Mouse (Mus musculus) Muller cell, postnatal 12 days (primary cell): Measurements from ENCODE around the gene 9130409I23Rik.

Experiments used
- DNase-seq: peaks from one replicate; pipeline ENCODE4 v3.0.0-alpha.2; 2015; ENCODE audit errors: inconsistent ontology term

9130409I23Rik gene

DNA sequence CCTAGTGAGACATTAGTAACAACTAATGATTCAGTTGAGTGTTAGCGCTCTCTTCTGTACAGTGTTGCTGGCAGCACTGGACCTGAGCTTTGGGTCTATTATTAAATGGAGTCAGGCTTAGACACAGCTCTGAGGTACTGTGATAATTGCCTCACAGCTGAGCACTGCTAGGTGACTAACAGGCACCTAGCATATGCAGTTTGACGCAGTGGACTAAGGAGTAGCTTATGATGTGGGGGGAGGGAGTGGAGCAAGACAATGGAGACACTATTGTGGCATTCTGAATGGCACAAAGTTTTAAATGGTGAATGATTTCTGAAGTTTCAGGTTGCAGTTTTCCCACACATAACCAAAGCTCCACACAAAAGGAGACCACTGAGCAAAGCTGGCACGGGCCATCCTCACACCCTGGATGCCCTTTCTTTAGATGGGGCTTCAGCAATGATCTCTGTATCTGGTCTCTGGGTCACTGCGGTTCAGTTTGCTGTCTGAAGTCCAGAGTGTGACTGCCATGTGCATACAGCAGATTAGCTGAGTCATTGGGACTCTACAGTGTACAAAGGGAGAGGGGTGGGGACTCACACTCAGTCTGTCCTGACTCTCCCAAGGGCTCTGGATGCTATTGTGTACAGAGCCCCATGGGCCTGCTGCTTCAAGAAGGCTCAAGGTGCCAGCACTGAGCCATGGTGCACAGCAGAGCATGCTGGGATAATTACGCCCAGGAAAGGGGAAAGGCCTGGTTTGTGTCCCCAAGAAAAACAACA lies 15.8 kb upstream of the 9130409I23Rik start:
- DNase-seq: peak; percentile 57

DNA sequence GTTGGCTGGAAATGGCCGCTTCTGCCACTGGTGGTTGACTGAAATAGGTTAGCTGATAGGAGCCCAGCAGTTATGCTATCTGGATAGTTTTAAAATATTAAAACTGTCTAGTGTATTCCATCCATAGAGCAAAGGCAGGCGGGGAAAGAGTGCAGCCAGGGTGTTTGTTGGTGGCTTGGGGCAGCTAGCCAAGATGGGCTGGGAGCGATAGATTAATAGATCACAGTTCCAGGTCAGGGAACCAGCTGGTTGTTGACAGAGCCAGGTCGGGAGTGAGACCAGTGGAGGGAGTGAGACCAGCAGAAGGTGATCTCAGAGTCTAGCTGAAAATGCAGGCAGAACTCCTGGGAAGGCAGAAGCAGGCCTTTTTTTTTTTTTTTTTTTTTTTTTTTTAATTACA lies 13.4 kb upstream of the 9130409I23Rik start:
- no peak for DNase-seq

DNA sequence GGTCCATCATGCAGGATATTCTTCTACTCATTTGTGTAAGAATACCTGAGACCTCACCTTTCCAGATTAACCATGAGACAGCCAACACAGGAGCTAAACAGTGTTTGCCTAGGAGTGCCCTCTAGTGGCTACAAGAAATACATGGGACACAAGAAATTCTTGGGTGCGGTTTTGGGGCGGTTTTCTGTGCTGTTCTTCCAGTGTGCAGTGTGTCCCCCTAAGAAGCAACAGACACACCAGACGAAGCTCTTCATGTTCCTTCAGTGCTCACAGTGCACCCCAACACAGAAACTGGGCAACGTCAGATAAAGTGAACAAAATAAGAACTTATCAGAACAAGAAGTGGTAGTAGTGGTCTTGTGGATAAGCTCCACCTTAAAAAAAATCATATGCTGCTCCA lies 11.4 kb upstream of the 9130409I23Rik start:
- DNase-seq: peak; percentile 47

DNA sequence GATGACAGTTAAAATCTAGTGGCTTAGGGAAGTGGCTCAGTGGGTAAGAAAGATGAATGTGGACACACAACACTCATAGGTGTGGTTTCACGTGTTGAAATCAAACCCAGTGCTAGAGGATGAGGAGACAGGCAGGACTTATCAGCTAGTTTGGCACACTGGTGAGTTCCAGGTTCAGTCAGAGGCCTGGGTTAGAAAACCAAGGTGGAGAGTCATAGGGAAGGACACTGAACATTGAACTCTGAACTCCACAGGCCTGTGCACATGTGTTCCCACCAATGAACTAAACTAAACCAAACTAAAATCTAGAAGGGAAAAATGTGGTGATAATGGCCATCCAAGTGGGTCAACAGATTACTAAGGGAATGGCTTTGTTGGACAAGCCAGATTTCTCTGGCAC lies 3.5 kb upstream of the 9130409I23Rik start:
- DNase-seq: no peak

DNA sequence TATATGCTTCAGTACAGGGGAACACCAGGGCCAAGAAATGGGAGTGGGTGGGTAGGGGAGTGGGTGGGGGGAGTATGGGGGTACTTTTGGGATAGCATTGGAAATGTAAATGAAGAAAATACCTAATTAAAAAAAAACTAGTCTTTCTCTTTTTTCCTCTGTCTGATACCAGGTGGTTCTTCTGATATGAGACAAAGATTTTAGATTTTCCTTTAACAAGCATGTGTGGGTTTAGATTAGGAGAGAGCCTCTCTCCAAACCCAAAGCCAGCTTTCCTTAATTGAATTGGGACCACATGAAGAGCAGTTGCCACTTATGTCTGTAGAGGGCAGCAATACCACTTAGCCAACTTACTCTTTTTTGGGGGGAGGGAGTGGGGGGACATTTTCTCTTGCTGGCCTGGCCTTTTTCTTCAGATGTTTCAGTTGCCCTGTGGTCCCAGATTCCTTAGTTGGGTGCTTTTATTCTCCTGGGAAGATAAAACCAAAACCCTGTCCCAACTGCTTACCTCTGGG lies 1.7 kb upstream of the 9130409I23Rik start:
- DNase-seq: no peak

DNA sequence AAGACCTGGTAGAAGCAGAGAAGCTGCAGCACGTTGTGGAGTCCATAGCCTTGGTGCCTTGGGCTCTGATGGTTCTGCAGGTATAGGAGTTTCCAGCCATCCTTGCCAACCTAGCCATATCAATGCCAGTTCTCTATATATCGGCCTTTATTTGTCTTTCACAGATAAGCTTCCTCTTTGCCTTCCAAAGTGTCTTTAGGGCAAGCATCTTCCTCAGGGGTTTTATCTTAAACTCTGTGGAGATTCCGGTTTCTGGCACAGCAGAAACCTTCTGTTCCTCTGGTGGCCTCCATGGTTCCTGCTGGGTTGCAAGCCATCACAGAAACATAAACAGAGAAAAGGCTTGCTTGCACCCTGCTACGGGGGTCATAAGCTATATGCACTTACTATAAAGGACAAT lies 1.9 kb downstream of the 9130409I23Rik start:
- no peak for DNase-seq

DNA sequence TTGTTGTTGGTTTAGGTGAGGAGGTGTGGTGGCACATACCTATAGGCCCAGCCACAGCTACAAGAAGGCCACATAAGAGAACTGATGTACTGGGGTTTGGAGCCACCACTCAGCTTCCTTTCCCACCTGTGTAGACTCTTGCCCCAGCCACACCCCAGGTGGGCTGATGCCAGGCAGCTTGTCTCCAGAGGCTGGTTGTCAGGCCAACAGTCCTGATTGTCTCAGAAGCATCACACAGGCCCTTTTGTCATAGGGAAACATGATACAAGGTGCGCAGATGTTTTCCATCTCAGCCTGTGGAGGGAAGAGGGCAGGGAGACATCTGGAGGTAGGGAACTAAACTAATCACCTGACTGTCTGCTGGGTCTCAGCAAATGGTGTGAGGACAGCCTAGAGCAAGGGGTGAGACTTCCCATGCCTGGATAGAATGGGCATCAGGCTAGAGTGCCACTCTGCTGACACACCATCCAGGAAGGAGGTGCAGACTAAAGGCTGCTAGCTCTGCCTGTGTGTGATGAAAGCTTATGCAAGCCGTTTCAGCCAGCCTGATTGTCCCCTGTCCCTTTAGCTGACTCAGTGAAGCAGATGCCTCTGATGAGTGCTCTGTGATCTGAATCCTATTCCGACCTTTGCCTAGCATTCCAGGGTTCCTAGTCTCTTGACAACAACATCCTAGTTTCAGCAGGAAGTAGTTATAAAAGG lies 10.9 kb downstream of the 9130409I23Rik start:
- peak; percentile 15 for DNase-seq

DNA sequence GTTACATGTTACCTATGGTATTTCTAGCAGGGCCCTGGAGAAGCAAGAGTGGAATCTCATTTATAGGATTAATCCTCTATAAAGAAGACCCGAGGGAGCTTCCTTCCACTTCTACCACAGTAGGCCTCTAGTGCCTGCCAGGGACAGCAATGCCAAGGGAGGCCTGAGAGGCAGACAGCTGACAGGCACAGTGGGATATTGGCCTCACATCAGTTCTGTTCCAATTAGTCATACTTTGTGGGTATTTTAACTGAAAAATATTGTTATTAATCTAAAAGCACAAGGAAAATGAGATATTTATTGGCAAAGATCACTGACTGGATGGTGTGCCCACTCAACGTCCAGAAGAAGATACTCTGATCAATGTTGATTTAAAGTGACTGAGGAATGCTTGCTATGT lies 13.0 kb downstream of the 9130409I23Rik start:
- DNase-seq: peak; percentile 85

DNA sequence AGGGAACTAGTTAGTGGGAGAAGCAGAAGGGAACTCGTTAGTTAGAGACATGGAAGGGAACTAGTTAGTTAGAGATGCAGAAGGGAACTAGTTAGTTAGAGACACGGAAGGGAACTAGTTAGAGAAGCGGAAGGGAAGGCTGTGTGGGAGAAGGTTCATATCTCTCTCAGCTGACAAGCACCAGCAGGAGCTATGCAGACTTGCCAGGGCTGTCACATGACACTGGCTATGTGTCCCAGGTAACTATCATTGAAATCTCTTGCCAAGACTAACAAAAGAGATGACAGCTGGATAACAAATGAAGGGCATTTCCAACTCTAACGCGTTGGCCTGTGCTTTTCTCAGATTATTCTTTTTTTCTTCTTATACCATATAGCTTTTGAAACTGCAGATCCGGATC lies 13.6 kb downstream of the 9130409I23Rik start:
- DNase-seq: no peak

DNA sequence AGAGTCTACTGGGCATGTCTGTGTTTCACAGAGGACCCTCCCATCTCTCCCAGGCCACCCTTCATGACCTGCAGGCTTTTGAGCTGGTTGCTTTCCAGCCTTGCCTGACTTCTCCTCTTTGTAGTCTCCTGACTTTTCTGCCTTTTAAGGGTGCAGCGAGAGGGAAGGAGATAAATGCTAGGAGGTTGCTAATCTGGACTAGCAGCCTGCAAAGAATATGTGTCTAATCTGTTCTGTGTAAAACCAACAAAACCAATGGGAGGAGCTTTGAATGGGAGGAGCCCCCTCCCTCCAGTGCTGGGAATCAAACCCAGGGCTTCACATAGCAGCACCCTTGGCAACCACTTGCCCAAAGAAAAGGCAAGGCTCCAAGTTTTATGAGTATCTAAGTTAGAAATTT lies 17.3 kb downstream of the 9130409I23Rik start:
- DNase-seq: no peak

DNA sequence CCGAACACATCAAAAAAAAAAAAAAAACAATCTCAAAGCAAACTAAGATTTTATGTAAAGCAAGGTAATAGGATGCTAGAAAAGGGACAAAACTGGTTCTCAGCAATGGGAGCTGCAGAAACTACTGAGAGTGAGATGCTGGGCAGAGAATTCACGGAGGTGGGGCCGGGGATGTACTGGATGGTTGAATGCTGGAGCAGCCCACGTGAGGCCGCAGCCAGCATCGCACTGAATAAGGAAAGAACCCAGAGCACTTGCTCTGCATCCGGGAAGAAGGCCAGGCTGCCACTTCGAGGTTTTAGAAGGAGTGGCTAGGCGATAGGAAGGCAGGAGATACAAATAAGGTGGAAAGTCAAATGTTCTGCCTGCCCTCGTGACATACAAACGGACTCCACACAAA lies 18.6 kb downstream of the 9130409I23Rik start:
- no peak for DNase-seq

DNA sequence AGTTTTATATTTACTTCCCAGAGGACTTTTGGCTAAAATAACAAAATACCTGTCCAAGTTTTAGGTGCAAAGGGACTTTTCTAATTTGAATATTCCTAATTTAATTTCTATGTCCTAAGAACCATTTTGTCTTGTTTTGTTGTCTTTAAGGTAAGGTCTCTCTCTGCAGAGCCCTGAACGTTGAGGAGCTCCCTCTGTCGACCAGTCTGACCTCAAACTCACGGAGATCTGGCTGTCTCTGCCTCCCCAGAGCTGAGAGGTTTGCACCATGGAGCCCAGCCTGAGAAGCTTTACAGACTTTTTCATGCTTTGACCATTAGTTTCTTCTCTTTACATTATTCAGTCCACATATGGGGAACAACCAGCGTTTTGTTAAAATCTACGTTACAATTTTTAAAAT lies 22.0 kb downstream of the 9130409I23Rik start:
- DNase-seq: no peak

DNA sequence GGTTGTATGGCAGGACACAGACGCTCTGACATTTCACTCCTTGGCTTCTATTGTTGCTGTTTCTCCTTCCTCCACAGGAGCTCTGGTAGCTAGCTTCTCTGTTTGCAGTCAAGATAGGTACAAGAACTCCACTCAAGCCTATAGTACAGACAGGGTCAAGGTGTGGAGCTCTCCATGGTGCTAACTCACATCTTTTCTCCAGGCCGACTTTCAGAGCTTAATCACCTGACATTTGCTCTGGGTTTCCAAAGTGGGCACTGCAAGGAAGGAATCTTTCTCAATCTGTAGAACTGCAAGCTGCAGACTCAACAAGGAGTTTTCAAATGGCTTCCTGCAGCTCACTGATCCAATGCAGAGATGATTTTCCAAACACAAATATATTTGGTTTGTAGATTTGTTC lies 33.0 kb downstream of the 9130409I23Rik start:
- no peak for DNase-seq

DNA sequence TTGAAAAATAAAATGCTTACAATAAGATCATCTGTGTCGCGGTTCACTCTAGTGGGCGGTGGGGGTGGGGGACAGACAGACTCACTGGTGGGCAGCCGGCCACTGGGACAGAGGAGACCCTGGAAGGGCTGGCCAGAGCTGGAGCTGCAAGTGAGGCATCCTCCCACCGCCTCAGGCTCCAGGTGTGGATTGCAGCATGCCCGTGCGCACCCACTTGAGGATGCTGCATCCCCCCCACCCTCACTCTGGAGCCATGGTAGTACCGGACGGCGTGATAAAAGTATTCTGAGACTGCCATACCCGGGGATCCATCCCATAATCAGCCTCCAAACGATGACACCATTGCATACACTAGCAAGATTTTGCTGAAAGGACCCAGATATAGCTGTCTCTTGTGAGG lies 39.0 kb downstream of the 9130409I23Rik start:
- DNase-seq: no peak
